Comparison of ENCODE assay signal across 14 mouse cellular contexts in genomic region chr7:19432475-19432874, GRCm38 (mm10). TPM values are rescaled to one million over a fixed set of nuclear protein-coding genes. Genes with fewer than 3 reads are reported as not detected.
A peak's percentile ranks its signal among the peaks of the same experiment; 100 is the strongest.
DNase-seq lines count a peak whose midpoint lies in the region; ATAC-seq and TF ChIP-seq lines count a peak whose summit lies in the region.
"Had no signal": no experiment of that assay in that cellular context is flagged by ENCODE, and none has a peak within 500 bp of the region (broad histone marks: within the 10 kb centered on the region; RNA-seq: fewer than 3 reads in every experiment).

No protein-coding gene starts in this region.

- H3K4me2 ChIP-seq in heart, embryonic 11.5 days = no peak overlapping the region
- H3K4me2 ChIP-seq: liver, embryonic 13.5 days had no signal

- ATAC-seq in heart, embryonic 11.5 days (replicated peaks; ENCODE audit: insufficient number of reproducible peaks, low FRiP score, low TSS enrichment) = no peak
- ATAC-seq: forebrain, embryonic 16.5 days had no signal

- 98% methylated on average over 2 of the region's 2 CpGs for WGBS in heart, adult 2 months
- 97% methylated on average over 2 of the region's 2 CpGs for WGBS in heart, embryonic 11.5 days (ENCODE audit: insufficient replicate concordance)
- WGBS in lung, adult 2 months = 98% methylated on average over 2 of the region's 2 CpGs

- H3K4me1 ChIP-seq in heart, adult 2 months (ENCODE audit: control insufficient read depth, insufficient read depth, low read length) = no peaks in the 10 kb centered on the region
- no peaks in the 10 kb centered on the region for H3K4me1 ChIP-seq in heart, embryonic 11.5 days (ENCODE audit: control insufficient read depth, insufficient read depth, low read length)
- H3K4me1 ChIP-seq in lung, adult 2 months (ENCODE audit: control insufficient read depth, insufficient read depth, low read length) = no peaks in the 10 kb centered on the region
- peaks cover 66% of the 10 kb centered on the region for H3K4me1 ChIP-seq in E14TG2a.4 (replicated peaks; ENCODE audit: low read depth, low read length)
- H3K4me1 ChIP-seq: liver, embryonic 13.5 days had no signal

- H3K79me2 ChIP-seq in heart, adult 2 months (replicated peaks; ENCODE audit: control insufficient read depth, insufficient read depth, low read length) = no peaks in the 10 kb centered on the region

- TF ChIP-seq POLR2A in heart, adult 2 months (IDR thresholded peaks at IDR 0.05; ENCODE audit: insufficient read depth, low read depth, low read length) = no peak
- TF ChIP-seq POLR2A in lung, adult 2 months (IDR thresholded peaks at IDR 0.05; ENCODE audit: borderline replicate concordance, extremely low read depth, low read depth, low read length) = no peak
- no peak for TF ChIP-seq POLR2A in brain, embryonic 14.5 days (IDR thresholded peaks at IDR 0.05; ENCODE audit: borderline replicate concordance, extremely low read depth, insufficient read depth, insufficient read length, poor library complexity, severe bottlenecking)

- no peaks in the 10 kb centered on the region for H3K27me3 ChIP-seq in heart, adult 2 months (ENCODE audit: control insufficient read depth, insufficient read depth, low read length)
- no peaks in the 10 kb centered on the region for H3K27me3 ChIP-seq in heart, embryonic 11.5 days (ENCODE audit: control insufficient read depth, insufficient read depth, low read length)
- H3K27me3 ChIP-seq in E14TG2a.4 (ENCODE audit: insufficient read depth, low read length) = peaks cover 10% of the 10 kb centered on the region
- H3K27me3 ChIP-seq: liver, embryonic 13.5 days had no signal

- H3K9me3 ChIP-seq in heart, embryonic 11.5 days (replicated peaks; ENCODE audit: control insufficient read depth, low read length) = no peaks in the 10 kb centered on the region
- peaks cover 10% of the 10 kb centered on the region for H3K9me3 ChIP-seq in E14TG2a.4 (ENCODE audit: low read length)
- H3K9me3 ChIP-seq: liver, embryonic 13.5 days had no signal

- TF ChIP-seq EP300 in heart, adult 2 months (IDR thresholded peaks at IDR 0.05; ENCODE audit: insufficient read depth, low read depth, low read length) = no peak

- no peaks in the 10 kb centered on the region for H3K36me3 ChIP-seq in heart, adult 2 months (ENCODE audit: control insufficient read depth, insufficient read depth, low read length)
- peaks cover 76% of the 10 kb centered on the region for H3K36me3 ChIP-seq in heart, embryonic 11.5 days (ENCODE audit: control insufficient read depth, insufficient read depth, low read length)
- peaks cover 75% of the 10 kb centered on the region for H3K36me3 ChIP-seq in E14TG2a.4 (ENCODE audit: insufficient read depth, low read length)

- H3K27ac ChIP-seq in heart, adult 2 months = no peak overlapping the region
- no peak overlapping the region for H3K27ac ChIP-seq in heart, embryonic 11.5 days (ENCODE audit: low read depth, low read length)
- H3K27ac ChIP-seq: liver, embryonic 13.5 days had no signal

- H3K9ac ChIP-seq in heart, adult 2 months (ENCODE audit: low read depth, low read length) = no peak overlapping the region
- H3K9ac ChIP-seq in heart, embryonic 11.5 days (ENCODE audit: low read depth, low read length) = no peak overlapping the region
- H3K9ac ChIP-seq: liver, embryonic 13.5 days had no signal

- TF ChIP-seq CTCF in heart, adult 2 months (IDR thresholded peaks at IDR 0.05) = peak; percentile 44
- TF ChIP-seq CTCF in lung, adult 2 months (IDR thresholded peaks at IDR 0.05; ENCODE audit: insufficient read depth, low read length) = peak; percentile 44
- TF ChIP-seq CTCF in E14TG2a.4 (conservative IDR thresholded peaks at IDR 0.05; ENCODE audit: low read length) = peak; percentile 73
- peak; percentile 48; the same call in 1 of the 2 replicates for TF ChIP-seq CTCF in brain, embryonic 14.5 days (IDR thresholded peaks at IDR 0.05; ENCODE audit: borderline replicate concordance, extremely low read depth, insufficient read depth, insufficient read length)

- no peak overlapping the region for H3K4me3 ChIP-seq in heart, adult 2 months
- H3K4me3 ChIP-seq in heart, embryonic 11.5 days (ENCODE audit: low read depth, low read length) = no peak overlapping the region
- no peak overlapping the region for H3K4me3 ChIP-seq in lung, adult 2 months (replicated peaks; ENCODE audit: extremely low read depth, low read depth, low read length)
- H3K4me3 ChIP-seq in E14TG2a.4 (replicated peaks; ENCODE audit: low read length) = no peak overlapping the region
- H3K4me3 ChIP-seq: liver, embryonic 13.5 days; myocyte had no signal

- no peak for DNase-seq in heart, adult 2 months
- no peak for DNase-seq in lung, adult 2 months
- DNase-seq in lung, postnatal 14 days = no peak
- DNase-seq in brain, embryonic 14.5 days (ENCODE audit: low read depth) = no peak
- no peak for DNase-seq in frontal cortex, adult 2 months (ENCODE audit: extremely low spot score in 1 of 2, low spot score in 1 of 2)
- no peak for DNase-seq in adrenal gland, adult 2 months
- DNase-seq: adrenal gland, postnatal 10 days; heart, postnatal 10 days; liver, embryonic 13.5 days; right cerebral cortex, postnatal 4 days had no signal

- intact Hi-C loops in heart, adult 2 months (cut with DNase I) = no loop called here

RNA-seq across cellular contexts. Expression of gene Mark4, which starts 26.1 kb away (rescaled TPM):
- 10 to 100 TPM; 22.4 to 27.2 TPM for total RNA-seq in heart, adult 2 months (2021)
- 11.1 and 11.8 TPM in 2 replicates for polyA plus RNA-seq in heart, adult 2 months (2012; rRNA removed)
- 8.0 and 9.7 TPM in 2 replicates for polyA plus RNA-seq in heart, embryonic 11.5 days (2014; fragmentation: Nextera tagmentation; extraction: Ambion mirVana)
- 29.2 and 34.3 TPM in 2 replicates for polyA plus RNA-seq in lung, adult 2 months (2012; rRNA removed)
- 50.7 and 67.0 TPM in 2 replicates for polyA plus RNA-seq in brain, embryonic 14.5 days (2012; rRNA removed)
- polyA plus RNA-seq in frontal cortex, adult 2 months (2012; rRNA removed) = 47.5 and 49.9 TPM in 2 replicates
- total RNA-seq in adrenal gland, adult 2 months (2021) = 10 to 100 TPM; 40.5 to 56.8 TPM
- polyA plus RNA-seq in adrenal gland, adult 2 months (2012; rRNA removed) = 71.6 and 79.0 TPM in 2 replicates

RNA-seq across cellular contexts. Expression of gene Ckm, which starts 27.9 kb away (rescaled TPM):
- total RNA-seq in heart, adult 2 months (2021) = 1,000 to 10,000 TPM; 3,482 to 3,985 TPM
- polyA plus RNA-seq in heart, adult 2 months (2012; rRNA removed) = 7,008 and 7,255 TPM in 2 replicates
- polyA plus RNA-seq in heart, embryonic 11.5 days (2014; fragmentation: Nextera tagmentation; extraction: Ambion mirVana) = 11.0 and 13.3 TPM in 2 replicates
- 88.3 and 1,345 TPM in 2 replicates for polyA plus RNA-seq in lung, adult 2 months (2012; rRNA removed)
- polyA plus RNA-seq in brain, embryonic 14.5 days (2012; rRNA removed) = 0.24 and 0.31 TPM in 2 replicates
- polyA plus RNA-seq in frontal cortex, adult 2 months (2012; rRNA removed) = 0.90 and 1.4 TPM in 2 replicates
- not detected for total RNA-seq in adrenal gland, adult 2 months (2021)
- 0.84 and 1.0 TPM in 2 replicates for polyA plus RNA-seq in adrenal gland, adult 2 months (2012; rRNA removed)

RNA-seq across cellular contexts. Expression of gene Klc3, which starts 28.6 kb away (rescaled TPM):
- under 1 TPM; 0.21 to 0.25 TPM for total RNA-seq in heart, adult 2 months (2021)
- 0.29 and 0.59 TPM in 2 replicates for polyA plus RNA-seq in heart, adult 2 months (2012; rRNA removed)
- polyA plus RNA-seq in heart, embryonic 11.5 days (2014; fragmentation: Nextera tagmentation; extraction: Ambion mirVana) = 2.2 and 3.7 TPM in 2 replicates
- polyA plus RNA-seq in lung, adult 2 months (2012; rRNA removed) = 14.1 and 18.2 TPM in 2 replicates
- polyA plus RNA-seq in brain, embryonic 14.5 days (2012; rRNA removed) = 1.5 and 2.5 TPM in 2 replicates
- 2.6 TPM in 2 replicates for polyA plus RNA-seq in frontal cortex, adult 2 months (2012; rRNA removed)
- 1 to 10 TPM in 1 of 2 experiments, under 1 TPM in 1; 0.98 to 5.2 TPM for total RNA-seq in adrenal gland, adult 2 months (2021)
- 1.3 and 3.7 TPM in 2 replicates for polyA plus RNA-seq in adrenal gland, adult 2 months (2012; rRNA removed)

RNA-seq across cellular contexts. Expression of gene Exoc3l2, which starts 30.7 kb away (rescaled TPM):
- total RNA-seq in heart, adult 2 months (2021) = 1 to 10 TPM in 1 of 2 experiments, under 1 TPM in 1; 0.80 to 1.2 TPM
- 1.5 and 1.7 TPM in 2 replicates for polyA plus RNA-seq in heart, adult 2 months (2012; rRNA removed)
- polyA plus RNA-seq in heart, embryonic 11.5 days (2014; fragmentation: Nextera tagmentation; extraction: Ambion mirVana) = 2.2 and 2.7 TPM in 2 replicates
- polyA plus RNA-seq in lung, adult 2 months (2012; rRNA removed) = 2.7 and 3.4 TPM in 2 replicates
- polyA plus RNA-seq in brain, embryonic 14.5 days (2012; rRNA removed) = 0.91 and 1.0 TPM in 2 replicates
- polyA plus RNA-seq in frontal cortex, adult 2 months (2012; rRNA removed) = 0.32 and 0.40 TPM in 2 replicates
- total RNA-seq in adrenal gland, adult 2 months (2021) = 10 to 100 TPM; 31.9 to 58.8 TPM
- 55.3 and 57.9 TPM in 2 replicates for polyA plus RNA-seq in adrenal gland, adult 2 months (2012; rRNA removed)
- polyA plus RNA-seq: myocyte had no signal

RNA-seq across cellular contexts. Expression of gene Ercc2, which starts 50.7 kb away (rescaled TPM):
- total RNA-seq in heart, adult 2 months (2021) = 10 to 100 TPM; 10.9 to 11.6 TPM
- polyA plus RNA-seq in heart, adult 2 months (2012; rRNA removed) = 22.6 and 24.8 TPM in 2 replicates
- 6.1 and 6.6 TPM in 2 replicates for polyA plus RNA-seq in heart, embryonic 11.5 days (2014; fragmentation: Nextera tagmentation; extraction: Ambion mirVana)
- 43.3 and 44.6 TPM in 2 replicates for polyA plus RNA-seq in lung, adult 2 months (2012; rRNA removed)
- polyA plus RNA-seq in brain, embryonic 14.5 days (2012; rRNA removed) = 81.7 and 106 TPM in 2 replicates
- polyA plus RNA-seq in frontal cortex, adult 2 months (2012; rRNA removed) = 41.5 and 47.0 TPM in 2 replicates
- total RNA-seq in adrenal gland, adult 2 months (2021) = 10 to 100 TPM; 21.7 to 25.5 TPM
- 92.3 and 94.7 TPM in 2 replicates for polyA plus RNA-seq in adrenal gland, adult 2 months (2012; rRNA removed)
